Mouse (Mus musculus) sigmoid colon, adult 10 weeks (tissue): ENCODE data around the gene Awat2. TPM values are rescaled to one million over a fixed set of nuclear protein-coding genes. Genes with fewer than 3 reads are reported as not detected.

Experiments
- polyA plus RNA-seq: library from polyadenylated mRNA; stranded (reverse); fragments of 350-450 nt; fragmentation: Illumina TruSeq; extraction: RNeasy Lipid Tissue Mini Kit (QIAGEN cat#74804); gene quantifications from one replicate; pipeline ENCODE4 v1.2.3, GENCODE M21; 2014; ENCODE audit warnings: low read depth, low replicate concordance

Gene Awat2
- 0.35 TPM for polyA plus RNA-seq

DNA sequence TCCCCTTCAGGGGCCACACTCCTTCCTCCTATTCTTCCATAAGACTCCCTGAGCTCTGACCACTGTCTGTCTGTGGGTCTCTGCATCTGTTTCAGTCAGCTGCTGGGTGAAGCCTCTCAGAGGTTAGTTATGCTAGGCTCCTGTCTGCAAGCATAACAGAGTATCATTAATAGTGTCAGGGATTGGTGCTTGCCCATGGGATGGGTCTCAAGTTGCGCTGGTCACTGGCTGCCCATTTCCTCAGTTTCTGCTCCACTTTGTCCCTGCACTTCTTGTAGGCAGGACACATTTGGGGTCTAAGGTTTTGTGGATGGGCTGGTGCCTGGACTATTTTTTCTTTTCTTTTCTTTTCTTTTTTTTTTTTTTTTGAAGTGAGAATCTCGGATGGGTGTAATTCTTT, at the start of gene Awat2:
Gene Awat2 (minus strand): TSS at position 101 of the 400 bp plus-strand sequence.

GRCm38 (mm10) chrX:100428693-100429092, 13.8 kb downstream of the Awat2 start, which contains the start of gene Otud6a:
Otud6a (plus strand) TSS chrX:100429013.

Other genes starting within 250 kb of the Awat2 start
- gene Otud6a, start 13.7 kb downstream of the Awat2 start, polyA plus RNA-seq: not detected
- 118 TPM for gene Igbp1, start 51.6 kb upstream of the Awat2 start, polyA plus RNA-seq
- not detected for gene Dgat2l6, start 82.1 kb upstream of the Awat2 start, polyA plus RNA-seq
- not detected for gene Awat1, start 129.5 kb upstream of the Awat2 start, polyA plus RNA-seq
- gene P2ry4, start 152.2 kb upstream of the Awat2 start, polyA plus RNA-seq: 8.7 TPM
- not detected for gene Arr3, start 162.8 kb upstream of the Awat2 start, polyA plus RNA-seq
- gene Kif4, start 183.0 kb upstream of the Awat2 start, polyA plus RNA-seq: 5.5 TPM
- gene Pdzd11, start 183.9 kb upstream of the Awat2 start, polyA plus RNA-seq: 65.1 TPM